8 mouse cellular contexts compared by ENCODE assay signal in the genomic region with DNA sequence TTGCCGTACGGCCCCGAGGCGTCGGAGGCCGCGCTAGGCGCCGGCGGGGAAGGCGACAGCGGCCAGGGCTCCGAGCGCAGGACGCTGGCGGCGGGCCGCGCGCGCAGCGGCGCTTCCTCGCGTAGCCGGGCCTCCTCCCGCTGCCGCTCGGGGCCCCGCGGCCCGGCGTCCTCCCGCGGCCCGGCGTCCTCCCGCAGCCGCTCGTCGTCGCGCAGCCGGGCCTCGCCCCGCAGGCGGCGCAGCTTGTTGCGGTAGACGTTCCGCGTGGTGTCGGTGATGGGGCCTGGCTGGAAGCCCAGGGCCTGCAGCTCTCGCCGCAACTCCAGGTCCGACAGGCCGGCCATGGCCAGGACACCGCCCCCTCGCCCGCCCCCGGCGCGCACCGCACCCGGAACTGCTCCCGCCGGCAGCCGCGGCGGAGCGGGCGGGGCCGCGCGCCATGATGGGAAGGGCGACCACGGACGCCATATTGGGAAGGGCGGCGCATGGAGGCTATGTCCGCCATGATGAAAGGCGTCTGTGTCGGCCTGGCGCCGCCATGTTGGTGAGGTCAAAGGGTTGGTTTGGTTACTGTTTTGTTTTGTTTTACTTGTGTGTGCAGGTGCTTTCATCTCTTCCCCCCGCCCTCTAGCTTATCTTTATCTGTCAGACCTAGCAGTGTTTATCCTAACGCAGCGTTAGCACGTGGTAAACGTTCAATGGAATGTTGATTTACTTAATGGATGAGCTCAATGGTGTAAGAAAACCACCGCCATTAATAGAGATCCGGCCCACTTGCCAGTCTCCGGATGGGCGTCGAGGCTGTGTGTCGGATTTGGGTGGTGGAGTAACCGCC. TPM values are rescaled to one million over a fixed set of nuclear protein-coding genes. Genes with fewer than 3 reads are reported as not detected.
DNase-seq lines count a peak whose midpoint lies in the region; ATAC-seq lines count a peak whose summit lies in the region.

A gene (minus strand): TSS at position 395 of the 835 bp plus-strand sequence.

- H3K9me3 ChIP-seq in hindbrain, embryonic 11.5 days (ENCODE audit: control insufficient read depth, low read length), result no peaks in the 10 kb centered on the region

- ATAC-seq in hindbrain, embryonic 11.5 days (ENCODE audit: low FRiP score), result peak; percentile 89

- H3K27ac ChIP-seq in hindbrain, embryonic 11.5 days (ENCODE audit: low read depth, low read length), result peak within 1 kb of the TSS; percentile 97

- H3K36me3 ChIP-seq in hindbrain, embryonic 11.5 days (ENCODE audit: control insufficient read depth, insufficient read depth, low read length), result peaks cover 13% of the 10 kb centered on the region; the same call in 1 of the 2 replicates

- 8% methylated on average over 64 of the region's 97 CpGs for WGBS in hindbrain, embryonic 11.5 days

- no peaks in the 10 kb centered on the region; the same call in 1 of the 2 replicates for H3K4me1 ChIP-seq in hindbrain, embryonic 11.5 days (replicated peaks; ENCODE audit: control insufficient read depth, insufficient read depth, low read length)

- H3K27me3 ChIP-seq in hindbrain, embryonic 11.5 days (ENCODE audit: control insufficient read depth, insufficient read depth, low read length), result no peaks in the 10 kb centered on the region

- peak within 1 kb of the TSS; percentile 93 for H3K4me2 ChIP-seq in hindbrain, embryonic 11.5 days (replicated peaks; ENCODE audit: low read depth, low read length)

- H3K9ac ChIP-seq in hindbrain, embryonic 11.5 days (ENCODE audit: low read depth, low read length), result peak within 1 kb of the TSS; percentile 94

- peak within 1 kb of the TSS; percentile 92 for H3K4me3 ChIP-seq in hindbrain, embryonic 11.5 days (ENCODE audit: low read depth, low read length)

- DNase-seq in Muller cell, postnatal 12 days (ENCODE audit: inconsistent ontology term), result peak; percentile 97
- DNase-seq in cerebellum, adult 9-11 months, result peak; percentile 97
- peak; percentile 86 to 96 for DNase-seq in frontal cortex, adult 2 months (ENCODE audit: extremely low spot score in 1 of 2, low spot score in 1 of 2)
- DNase-seq in hindbrain, embryonic 11.5 days (ENCODE audit: low spot score), result peak; percentile 96
- DNase-seq in layer of hippocampus, postnatal 14 days (ENCODE audit: low spot score in 2 of 2), result peak; percentile 94 to 95
- DNase-seq in lung, postnatal 14 days, result peak; percentile 97
- DNase-seq in retina, adult 2 months (ENCODE audit: low read depth, low spot score), result peak; percentile 84
- DNase-seq in thymus, postnatal 36 days, result peak; percentile 96 to 97

RNA-seq across cellular contexts. Expression of the gene that starts here (rescaled TPM):
- polyA plus RNA-seq in frontal cortex, adult 2 months (2012; rRNA removed), result 68.2 and 68.7 TPM in 2 replicates
- 12.4 and 16.5 TPM in 2 replicates for polyA plus RNA-seq in hindbrain, embryonic 11.5 days (2014; fragmentation: Nextera tagmentation; extraction: Ambion mirVana)
- total RNA-seq in layer of hippocampus, postnatal 14 days (2021), result 10 to 100 TPM; 43.3 to 45.6 TPM

Comparison
In these comparisons a context has a peak if more than half of its experiments do, and no peak if none do; other contexts are left out.
1. Peak in every context shown above with its lines: DNase-seq, ATAC-seq, H3K4me3 ChIP-seq and H3K27ac ChIP-seq.